Mouse (Mus musculus): ENCODE data around the gene Gm7271.

The Gm7271 gene

GRCm38 (mm10) chr5:76483811-76484210, at the start of gene Gm7271:
Gene Gm7271 (plus strand): TSS chr5:76484040.
- DNase-seq (ENCODE audit: low spot score), result no peak

- DNase-seq (ENCODE audit: low spot score), result no peak
Measured at GRCm38 (mm10) chr5:76437100-76437499, 46.7 kb upstream of the Gm7271 start.

- DNase-seq (ENCODE audit: low spot score), result no peak
Measured at GRCm38 (mm10) chr5:76437696-76438095, 46.1 kb upstream of the Gm7271 start.

GRCm38 (mm10) chr5:76441431-76441830, 42.4 kb upstream of the Gm7271 start:
- DNase-seq (ENCODE audit: low spot score), result no peak

- DNase-seq (ENCODE audit: low spot score), result no peak
Measured at GRCm38 (mm10) chr5:76474931-76475330, 8.9 kb upstream of the Gm7271 start.

GRCm38 (mm10) chr5:76476873-76477272, 7.0 kb upstream of the Gm7271 start:
- no peak for DNase-seq (ENCODE audit: low spot score)

GRCm38 (mm10) chr5:76477764-76478163, 6.1 kb upstream of the Gm7271 start:
- no peak for DNase-seq (ENCODE audit: low spot score)

GRCm38 (mm10) chr5:76495126-76495525, 11.3 kb downstream of the Gm7271 start:
- DNase-seq (ENCODE audit: low spot score), result no peak

- no peak for DNase-seq (ENCODE audit: low spot score)
Measured at GRCm38 (mm10) chr5:76522446-76522845, 38.6 kb downstream of the Gm7271 start.

- DNase-seq (ENCODE audit: low spot score), result no peak
Measured at GRCm38 (mm10) chr5:76524623-76525022, 40.8 kb downstream of the Gm7271 start.

GRCm38 (mm10) chr5:76525066-76525465, 41.2 kb downstream of the Gm7271 start:
- no peak for DNase-seq (ENCODE audit: low spot score)

GRCm38 (mm10) chr5:76525829-76526228, 42.0 kb downstream of the Gm7271 start:
- peak; percentile 9 for DNase-seq (ENCODE audit: low spot score)

- peak; percentile 94 for DNase-seq (ENCODE audit: low spot score)
Measured at GRCm38 (mm10) chr5:76529040-76529703, 45.3 kb downstream of the Gm7271 start, which contains the start of gene Exoc1. Gene Exoc1 (plus strand): TSS chr5:76529311.

- DNase-seq (ENCODE audit: low spot score), result no peak
Measured at GRCm38 (mm10) chr5:76529704-76530066, 45.8 kb downstream of the Gm7271 start.

GRCm38 (mm10) chr5:76533186-76533585, 49.3 kb downstream of the Gm7271 start:
- no peak for DNase-seq (ENCODE audit: low spot score)

GRCm38 (mm10) chr5:76536231-76536630, 52.4 kb downstream of the Gm7271 start:
- DNase-seq (ENCODE audit: low spot score), result no peak

- no peak for DNase-seq (ENCODE audit: low spot score)
Measured at GRCm38 (mm10) chr5:76537578-76537977, 53.7 kb downstream of the Gm7271 start.

GRCm38 (mm10) chr5:76540181-76540580, 56.3 kb downstream of the Gm7271 start:
- no peak for DNase-seq (ENCODE audit: low spot score)

- no peak for DNase-seq (ENCODE audit: low spot score)
Measured at GRCm38 (mm10) chr5:76540842-76541241, 57.0 kb downstream of the Gm7271 start.

GRCm38 (mm10) chr5:76543200-76543599, 59.4 kb downstream of the Gm7271 start:
- no peak for DNase-seq (ENCODE audit: low spot score)

GRCm38 (mm10) chr5:76550426-76550825, 66.6 kb downstream of the Gm7271 start:
- no peak for DNase-seq (ENCODE audit: low spot score)

- no peak for DNase-seq (ENCODE audit: low spot score)
Measured at GRCm38 (mm10) chr5:76565321-76565720, 81.5 kb downstream of the Gm7271 start.

All from MN1 (cell line).